Mouse (Mus musculus): Measurements from ENCODE around the gene Zc3h14. TPM values are rescaled to one million over a fixed set of nuclear protein-coding genes. Genes with fewer than 3 reads are reported as not detected.
A peak's percentile ranks its signal among the peaks of the same experiment; 100 is the strongest.

Zc3h14 gene
- polyA plus RNA-seq (2015; fragmentation: Nextera tagmentation; extraction: Ambion mirVana), result 116 and 124 TPM in 2 replicates

DNA sequence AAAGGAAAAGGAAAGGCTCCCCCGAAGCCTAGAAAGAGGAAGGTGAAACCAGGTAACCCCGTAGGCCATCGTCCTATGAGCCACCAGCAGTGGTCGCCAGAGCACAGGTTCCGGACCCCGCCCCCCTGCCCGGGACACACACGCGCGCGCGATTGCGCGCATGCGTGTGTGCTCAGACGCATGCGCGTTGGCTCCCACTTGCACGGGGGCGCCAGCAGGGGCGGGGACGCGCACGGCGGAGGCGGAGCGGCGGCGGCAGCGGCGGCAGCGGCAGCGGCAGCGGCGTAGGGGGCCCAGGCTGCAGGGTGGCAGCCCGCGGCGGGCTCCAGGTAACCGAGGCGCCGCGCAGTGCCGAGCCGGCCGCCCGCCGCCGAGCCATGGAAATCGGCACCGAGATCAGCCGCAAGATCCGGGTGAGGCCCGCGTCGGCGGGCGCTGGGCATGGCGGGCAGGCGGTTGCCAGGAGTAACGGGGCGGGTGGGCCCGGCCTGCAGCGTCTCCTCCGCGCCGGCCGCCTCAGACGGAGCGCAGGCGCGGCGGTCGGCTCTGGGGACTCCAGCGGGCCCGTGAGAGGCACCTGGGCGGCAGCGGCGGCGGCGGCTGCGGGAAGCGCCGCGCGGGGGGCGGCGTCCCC is at the start of gene Zc3h14:
Gene Zc3h14 (plus strand): TSS at position 219 of the 634 bp plus-strand sequence.
- Histone ChIP-seq H3K36me3 (no peaks in the 10 kb centered on the region), H3K4me1 (replicated peaks) (peaks cover 42% of the 10 kb centered on the region), H3K27ac (peak within 1 kb of the TSS; percentile 94), H3K27me3 (no peaks in the 10 kb centered on the region), H3K9ac (replicated peaks) (peak within 1 kb of the TSS; percentile 95), H3K4me2 (replicated peaks) (peak within 1 kb of the TSS; percentile 70), H3K9me3 (no peaks in the 10 kb centered on the region), H3K4me3 (replicated peaks) (peak within 1 kb of the TSS; percentile 94)
- under 1% methylated on average over 62 of the region's 87 CpGs for WGBS
- peak; percentile 95 for ATAC-seq

DNA sequence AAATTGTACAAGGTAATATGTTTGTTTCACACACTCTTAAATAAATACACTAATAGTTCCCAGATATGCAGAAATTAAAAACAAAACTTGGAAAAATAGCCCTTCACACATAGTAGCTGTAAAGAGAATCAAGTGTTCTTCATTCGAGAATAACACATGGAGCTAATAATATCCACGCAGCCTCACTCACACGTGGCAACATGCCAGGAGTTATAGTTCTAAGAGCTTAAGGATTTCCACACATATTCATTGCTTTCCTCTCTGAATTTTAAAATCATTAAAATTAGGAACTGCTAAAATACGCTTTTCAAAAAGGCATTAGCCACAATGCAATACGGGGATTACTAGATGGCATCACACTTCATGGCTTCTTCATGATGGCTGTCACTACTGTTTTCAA is 49.6 kb upstream of the Zc3h14 start:
- Histone ChIP-seq H3K4me3 (replicated peaks) (no peak overlapping the region), H3K27ac (no peak overlapping the region), H3K9ac (replicated peaks) (no peak overlapping the region), H3K4me2 (replicated peaks) (no peak overlapping the region), H3K4me1 (replicated peaks) (no peaks in the 10 kb centered on the region), H3K9me3 (no peaks in the 10 kb centered on the region), H3K36me3 (peaks cover 14% of the 10 kb centered on the region), H3K27me3 (no peaks in the 10 kb centered on the region)
- WGBS, result 90% methylated on average over 5 of the region's 5 CpGs
- no peak for ATAC-seq

DNA sequence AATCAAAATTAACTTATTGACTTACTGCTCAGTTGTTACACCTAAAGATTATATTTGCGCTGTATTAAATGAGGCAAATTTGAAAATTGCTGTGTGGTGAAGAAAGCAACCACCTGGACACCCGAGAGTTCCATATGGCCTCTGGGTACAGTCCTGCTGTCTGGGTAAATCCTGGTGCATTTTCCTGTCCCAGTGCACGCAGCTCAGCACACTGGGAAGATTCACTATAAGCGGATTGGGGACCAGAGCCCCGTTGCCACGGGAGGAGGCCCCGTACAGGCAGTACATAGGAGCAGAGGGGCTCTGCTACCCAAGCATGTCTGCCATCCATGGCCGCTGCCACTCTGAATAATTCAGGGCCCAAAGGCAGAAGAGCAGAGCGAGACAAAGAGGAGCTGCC is 45.2 kb upstream of the Zc3h14 start:
- Histone ChIP-seq H3K27ac (0 out of 2 replicates have a peak overlapping the region, but pooled peaks have one; percentile 19), H3K27me3 (no peaks in the 10 kb centered on the region), H3K4me1 (replicated peaks) (no peaks in the 10 kb centered on the region), H3K4me2 (replicated peaks) (no peak overlapping the region), H3K36me3 (peaks cover 18% of the 10 kb centered on the region), H3K9me3 (no peaks in the 10 kb centered on the region), H3K9ac (replicated peaks) (no peak overlapping the region), H3K4me3 (replicated peaks) (no peak overlapping the region)
- 71% methylated on average over 9 of the region's 9 CpGs for WGBS
- ATAC-seq, result no peak

DNA sequence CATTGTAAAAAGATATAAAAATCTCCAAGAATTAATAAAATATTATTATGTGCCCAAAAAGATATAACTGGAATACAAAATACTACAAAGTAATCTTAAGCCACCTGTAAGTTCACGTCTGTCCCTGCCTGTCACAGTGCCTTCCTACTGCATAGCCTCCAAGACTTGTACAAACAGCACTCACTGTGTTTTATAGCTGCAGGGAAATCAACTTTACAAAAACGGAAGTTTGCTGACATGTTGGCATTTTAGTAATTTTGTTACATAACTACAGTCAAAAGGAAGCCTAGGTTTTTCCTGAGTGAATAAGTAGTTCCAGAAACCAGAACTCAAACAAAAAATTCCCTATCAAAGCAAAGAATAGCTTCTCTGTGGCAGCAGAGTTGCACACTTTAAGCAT is 43.2 kb upstream of the Zc3h14 start:
- H3K4me3 ChIP-seq (replicated peaks), result no peak overlapping the region
- no peak for ATAC-seq
- H3K9me3 ChIP-seq, result no peaks in the 10 kb centered on the region
- no peaks in the 10 kb centered on the region for H3K4me1 ChIP-seq (replicated peaks)
- H3K4me2 ChIP-seq (replicated peaks), result no peak overlapping the region
- H3K9ac ChIP-seq (replicated peaks), result no peak overlapping the region
- 89% methylated on average over 2 of the region's 2 CpGs for WGBS
- no peak overlapping the region for H3K27ac ChIP-seq
- H3K36me3 ChIP-seq, result peaks cover 21% of the 10 kb centered on the region
- no peaks in the 10 kb centered on the region for H3K27me3 ChIP-seq

DNA sequence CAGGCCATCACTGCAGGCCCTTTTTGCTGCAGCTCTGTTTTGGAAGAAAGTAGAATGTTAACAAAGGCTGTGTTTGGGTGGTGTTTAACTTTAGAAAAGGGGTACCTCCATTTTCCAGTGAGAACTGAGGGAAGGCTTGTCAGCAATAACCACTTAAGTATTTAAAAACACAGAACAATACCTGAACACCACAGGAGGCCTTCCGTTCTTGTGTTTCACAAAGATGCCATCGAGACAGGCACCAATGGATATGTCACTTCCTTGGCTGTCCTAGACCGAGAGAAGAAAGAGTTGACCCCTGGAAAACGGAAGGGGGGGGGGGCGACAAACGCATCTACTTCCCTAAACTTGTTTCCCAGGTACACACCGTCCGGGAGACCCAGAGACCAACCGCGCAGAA is 42.8 kb upstream of the Zc3h14 start:
- WGBS, result 75% methylated on average over 10 of the region's 10 CpGs
- Histone ChIP-seq H3K9me3 (no peaks in the 10 kb centered on the region), H3K27ac (no peak overlapping the region), H3K4me3 (replicated peaks) (no peak overlapping the region), H3K4me2 (replicated peaks) (no peak overlapping the region), H3K4me1 (replicated peaks) (no peaks in the 10 kb centered on the region), H3K27me3 (no peaks in the 10 kb centered on the region), H3K36me3 (peaks cover 21% of the 10 kb centered on the region), H3K9ac (replicated peaks) (no peak overlapping the region)
- no peak for ATAC-seq

DNA sequence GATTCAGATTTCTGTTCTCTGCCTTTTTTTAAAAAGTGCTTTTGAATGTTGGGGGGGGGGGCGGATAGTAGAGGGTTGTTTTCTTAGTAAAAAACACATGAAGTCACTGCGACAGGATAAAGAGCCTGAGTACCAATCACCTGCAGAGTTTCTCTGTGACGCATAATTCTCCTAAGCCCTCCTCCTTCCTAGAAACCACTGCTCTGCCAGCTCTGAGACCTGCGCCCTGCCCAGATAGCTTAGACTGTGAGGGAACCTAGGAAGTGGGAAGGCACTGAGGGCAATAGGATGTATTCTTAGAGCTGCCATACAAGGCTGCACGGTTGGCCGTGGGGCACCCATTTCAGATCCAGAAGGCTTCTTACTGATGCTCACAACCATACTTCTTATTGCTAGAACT is 33.9 kb upstream of the Zc3h14 start:
- WGBS, result 59% methylated on average over 6 of the region's 6 CpGs
- Histone ChIP-seq H3K27me3 (no peaks in the 10 kb centered on the region), H3K4me3 (replicated peaks) (no peak overlapping the region), H3K9me3 (no peaks in the 10 kb centered on the region), H3K36me3 (0 out of 2 replicates have a peak, but pooled peaks cover 3% of the 10 kb centered on the region), H3K4me2 (replicated peaks) (no peak overlapping the region), H3K27ac (no peak overlapping the region), H3K9ac (replicated peaks) (no peak overlapping the region), H3K4me1 (replicated peaks) (0 out of 2 replicates have a peak, but pooled peaks cover 12% of the 10 kb centered on the region)
- ATAC-seq, result no peak

DNA sequence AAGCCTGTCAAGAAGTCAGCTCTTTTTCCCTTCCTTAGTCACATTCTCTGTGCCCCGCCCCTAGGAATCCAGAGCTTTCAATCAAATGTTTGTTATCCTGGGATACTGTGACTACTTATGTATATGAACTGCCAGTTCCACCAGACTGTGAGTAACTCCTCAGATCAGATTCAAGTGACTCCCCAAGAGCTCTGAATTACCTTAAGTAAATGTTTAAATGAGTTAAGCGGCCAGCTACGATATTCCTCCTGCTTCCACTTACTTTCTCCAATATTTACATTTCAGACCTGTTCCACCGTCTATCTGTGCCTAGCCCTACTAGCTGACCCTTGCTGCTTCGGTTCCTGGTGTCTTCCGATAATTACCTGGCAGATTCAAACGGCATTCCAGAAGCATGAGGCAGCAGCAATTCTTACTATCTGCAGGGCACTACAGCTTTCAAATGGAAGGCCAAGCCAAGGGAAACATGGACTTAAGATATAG is 33.1 kb upstream of the Zc3h14 start:
- Histone ChIP-seq H3K4me1 (replicated peaks) (0 out of 2 replicates have a peak, but pooled peaks cover 12% of the 10 kb centered on the region), H3K9ac (replicated peaks) (no peak overlapping the region), H3K4me2 (replicated peaks) (no peak overlapping the region), H3K27ac (no peak overlapping the region), H3K27me3 (no peaks in the 10 kb centered on the region), H3K9me3 (no peaks in the 10 kb centered on the region), H3K4me3 (replicated peaks) (no peak overlapping the region), H3K36me3 (no peaks in the 10 kb centered on the region)
- ATAC-seq, result no peak
- 56% methylated on average over 7 of the region's 7 CpGs for WGBS

DNA sequence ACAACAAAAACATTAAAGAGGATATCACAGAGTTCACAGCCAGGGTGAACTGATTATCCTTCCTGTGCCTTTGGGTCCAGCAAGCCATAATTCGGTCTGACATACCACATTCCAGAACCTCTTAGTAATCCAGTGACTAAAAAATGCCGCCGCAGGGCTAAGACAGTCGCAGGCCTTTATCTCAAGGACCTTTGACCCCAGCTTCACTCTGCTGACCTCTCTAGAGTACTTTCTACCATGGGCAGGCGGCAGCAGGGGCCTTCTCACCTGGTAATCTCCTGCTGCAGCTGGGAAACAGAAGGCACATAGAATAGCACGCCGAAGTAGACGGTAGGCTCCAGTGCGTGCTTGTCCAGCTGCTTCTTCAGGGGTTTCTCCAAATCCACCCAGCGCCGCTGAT is 32.0 kb upstream of the Zc3h14 start:
- no peak overlapping the region for H3K9ac ChIP-seq (replicated peaks)
- H3K36me3 ChIP-seq, result no peaks in the 10 kb centered on the region
- H3K4me3 ChIP-seq (replicated peaks), result no peak overlapping the region
- ATAC-seq, result no peak
- no peaks in the 10 kb centered on the region for H3K9me3 ChIP-seq
- 0 out of 2 replicates have a peak, but pooled peaks cover 12% of the 10 kb centered on the region for H3K4me1 ChIP-seq (replicated peaks)
- no peak overlapping the region for H3K4me2 ChIP-seq (replicated peaks)
- 14% methylated on average over 11 of the region's 11 CpGs for WGBS
- no peak overlapping the region for H3K27ac ChIP-seq
- no peaks in the 10 kb centered on the region for H3K27me3 ChIP-seq

DNA sequence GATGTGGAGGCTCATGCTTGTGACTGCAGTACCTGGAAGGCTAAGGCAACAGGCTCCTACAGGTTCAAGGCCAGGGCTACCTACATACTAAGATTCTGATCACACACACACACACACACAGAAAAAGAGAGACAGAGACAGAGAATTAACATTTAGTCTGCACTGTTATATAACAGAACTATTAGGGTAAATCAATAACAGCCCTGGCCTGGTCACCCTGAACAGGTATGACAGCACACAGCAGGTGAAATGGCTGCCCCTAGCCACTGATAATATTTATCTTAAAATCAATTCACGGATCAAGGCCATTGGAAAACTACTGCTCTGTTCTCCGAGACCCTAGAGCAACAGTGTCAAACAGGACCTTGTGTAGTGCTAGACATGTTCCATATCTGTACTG is 30.6 kb upstream of the Zc3h14 start:
- no peak for ATAC-seq
- Histone ChIP-seq H3K4me2 (replicated peaks) (no peak overlapping the region), H3K9me3 (no peaks in the 10 kb centered on the region), H3K4me3 (replicated peaks) (no peak overlapping the region), H3K4me1 (replicated peaks) (peaks cover 21% of the 10 kb centered on the region), H3K36me3 (no peaks in the 10 kb centered on the region), H3K9ac (replicated peaks) (no peak overlapping the region), H3K27me3 (no peaks in the 10 kb centered on the region), H3K27ac (no peak overlapping the region)
- 93% methylated on average over 2 of the region's 2 CpGs for WGBS

DNA sequence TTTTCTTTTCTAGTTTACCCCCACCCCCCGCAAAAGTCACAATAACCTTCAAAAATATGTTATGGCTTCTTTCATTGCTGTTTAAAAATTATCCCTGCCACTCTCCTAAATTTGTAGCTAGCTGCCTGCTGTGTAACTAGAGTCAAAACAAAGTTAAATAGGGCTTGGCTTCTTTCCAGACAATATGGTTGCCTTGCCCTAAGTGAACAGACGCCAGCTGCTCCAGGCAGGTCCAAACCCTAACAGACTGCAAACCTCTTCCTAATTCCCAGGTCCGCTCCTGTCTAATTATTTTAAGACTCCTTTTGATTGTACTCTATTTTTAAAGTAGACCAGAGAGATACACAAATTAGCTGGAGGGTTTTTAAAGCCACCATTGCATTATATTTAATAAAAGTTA is 26.1 kb upstream of the Zc3h14 start:
- Histone ChIP-seq H3K27ac (no peak overlapping the region; the same call in 1 of the 2 replicates), H3K36me3 (0 out of 2 replicates have a peak, but pooled peaks cover 3% of the 10 kb centered on the region), H3K4me1 (replicated peaks) (peaks cover 9% of the 10 kb centered on the region), H3K9ac (replicated peaks) (no peak overlapping the region), H3K4me2 (replicated peaks) (no peak overlapping the region), H3K9me3 (no peaks in the 10 kb centered on the region), H3K4me3 (replicated peaks) (no peak overlapping the region), H3K27me3 (no peaks in the 10 kb centered on the region)
- 69% methylated on average over 3 of the region's 3 CpGs for WGBS
- ATAC-seq, result no peak

DNA sequence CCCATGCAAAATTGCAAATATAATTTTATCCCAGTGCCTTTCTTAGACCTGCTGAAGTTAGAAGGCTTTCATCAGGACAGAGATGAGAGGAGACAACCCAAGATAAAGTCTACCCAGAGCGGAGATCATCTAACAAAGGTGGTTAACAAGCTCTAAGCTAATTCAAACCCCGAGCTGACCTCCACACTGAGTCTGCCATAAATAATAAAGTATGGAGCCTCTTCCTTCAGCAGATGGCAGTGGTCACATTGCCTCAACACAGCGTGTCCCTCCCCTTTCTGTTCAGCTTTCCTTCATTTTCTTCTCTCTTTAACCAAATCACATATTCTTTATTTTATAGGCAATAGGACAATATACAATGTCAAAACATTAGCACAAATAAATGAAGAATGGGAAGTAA is 25.7 kb upstream of the Zc3h14 start:
- no peak for ATAC-seq
- H3K4me3 ChIP-seq (replicated peaks), result no peak overlapping the region
- no peaks in the 10 kb centered on the region for H3K9me3 ChIP-seq
- 0 out of 2 replicates have a peak, but pooled peaks cover 3% of the 10 kb centered on the region for H3K36me3 ChIP-seq
- no peaks in the 10 kb centered on the region for H3K27me3 ChIP-seq
- no peak overlapping the region; the same call in 1 of the 2 replicates for H3K27ac ChIP-seq
- WGBS, result 77% methylated on average over 3 of the region's 3 CpGs
- peaks cover 9% of the 10 kb centered on the region for H3K4me1 ChIP-seq (replicated peaks)
- no peak overlapping the region for H3K9ac ChIP-seq (replicated peaks)
- no peak overlapping the region for H3K4me2 ChIP-seq (replicated peaks)

DNA sequence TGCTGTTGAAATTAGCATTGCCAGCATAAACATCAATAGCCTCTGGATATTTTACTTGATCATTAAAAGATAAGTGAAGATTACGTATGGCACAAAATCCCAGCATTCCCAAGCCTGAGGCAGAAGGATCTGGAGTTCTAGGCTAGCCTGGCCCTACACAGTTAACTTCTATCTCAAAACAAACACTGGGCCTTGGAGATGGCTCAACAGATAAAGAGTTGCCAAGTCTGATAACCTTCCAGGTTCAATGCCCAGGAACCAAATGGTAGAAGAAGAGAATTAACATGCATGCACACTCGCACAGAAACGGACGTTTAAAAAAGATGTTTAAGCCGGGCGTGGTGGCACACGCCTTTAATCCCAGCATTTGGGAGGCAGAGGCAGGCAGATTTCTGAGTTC is 22.5 kb upstream of the Zc3h14 start:
- no peak for ATAC-seq
- 95% methylated on average over 7 of the region's 7 CpGs for WGBS

More for the DNA sequence above, 22.5 kb upstream of the Zc3h14 start:
- H3K9me3 ChIP-seq, result no peaks in the 10 kb centered on the region
- no peak overlapping the region for H3K4me3 ChIP-seq (replicated peaks)
- peaks cover 9% of the 10 kb centered on the region for H3K4me1 ChIP-seq (replicated peaks)
- no peaks in the 10 kb centered on the region for H3K27me3 ChIP-seq
- H3K36me3 ChIP-seq, result peaks cover 6% of the 10 kb centered on the region; the same call in 1 of the 2 replicates
- no peak overlapping the region for H3K9ac ChIP-seq (replicated peaks)
- H3K27ac ChIP-seq, result no peak overlapping the region
- no peak overlapping the region for H3K4me2 ChIP-seq (replicated peaks)
